Mouse (Mus musculus) erythroid progenitor cell, adult 5-6 weeks (primary cell): ENCODE data around the gene Mrps27. TPM values are rescaled to one million over a fixed set of nuclear protein-coding genes. Genes with fewer than 3 reads are reported as not detected.

Experiments
- ATAC-seq: replicated peaks from 2 replicates; pipeline ENCODE4 v1.8.0; 2016; ENCODE audit warnings: moderate number of reproducible peaks, mild to moderate bottlenecking, moderate TSS enrichment, inconsistent platforms; ENCODE audit not compliant: poor library complexity, low FRiP score, severe bottlenecking
- total RNA-seq, 2 experiments: library from RNA; stranded (forward) in 1 of 2; stranded (reverse) in 1 of 2; fragments of 150-400 nt in 1 of 2; fragments of 186-747, 209-891 nt in 1 of 2; gene quantifications; 2 replicates each; pipeline versions ENCODE4 v1.2.3 to v1.2.4; 2015 to 2017; ENCODE audit warnings: low replicate concordance in 2 of 2

The Mrps27 gene
- total RNA-seq, 2 experiments from 2014 or later = 1.7 TPM; not detected in 1

- ATAC-seq = no peak
These were observed 79.0 kb downstream of the Mrps27 start for GRCm38 (mm10) chr13:99423581-99423980.

GRCm38 (mm10) chr13:99433068-99434008, 88.8 kb downstream of the Mrps27 start:
- no peak for ATAC-seq

GRCm38 (mm10) chr13:99434494-99434893, 89.9 kb downstream of the Mrps27 start:
- ATAC-seq = no peak

GRCm38 (mm10) chr13:99437051-99437450, 92.5 kb downstream of the Mrps27 start:
- no peak for ATAC-seq

GRCm38 (mm10) chr13:99439357-99439756, 94.8 kb downstream of the Mrps27 start:
- ATAC-seq = no peak

GRCm38 (mm10) chr13:99440228-99440627, 95.6 kb downstream of the Mrps27 start:
- no peak for ATAC-seq

GRCm38 (mm10) chr13:99441700-99442433, 97.3 kb downstream of the Mrps27 start:
- no peak for ATAC-seq

- ATAC-seq = no peak
These were observed 98.1 kb downstream of the Mrps27 start for GRCm38 (mm10) chr13:99442434-99443249.

- no peak for ATAC-seq
These were observed 99.0 kb downstream of the Mrps27 start for GRCm38 (mm10) chr13:99443484-99444175.

- ATAC-seq = no peak
These were observed 99.9 kb downstream of the Mrps27 start for GRCm38 (mm10) chr13:99444431-99444871.

- ATAC-seq = no peak
These were observed 100.3 kb downstream of the Mrps27 start for GRCm38 (mm10) chr13:99444880-99445279.

- ATAC-seq = no peak
These were observed 102.4 kb downstream of the Mrps27 start for GRCm38 (mm10) chr13:99447002-99447401.

- no peak for ATAC-seq
These were observed 103.0 kb downstream of the Mrps27 start for GRCm38 (mm10) chr13:99447403-99448199.

- no peak for ATAC-seq
These were observed 103.7 kb downstream of the Mrps27 start for GRCm38 (mm10) chr13:99448278-99448677.

GRCm38 (mm10) chr13:99449547-99449946, 105.0 kb downstream of the Mrps27 start:
- ATAC-seq = no peak

- no peak for ATAC-seq
These were observed 106.2 kb downstream of the Mrps27 start for GRCm38 (mm10) chr13:99450766-99451165.

GRCm38 (mm10) chr13:99451276-99451675, 106.7 kb downstream of the Mrps27 start:
- no peak for ATAC-seq

GRCm38 (mm10) chr13:99452444-99452843, 107.9 kb downstream of the Mrps27 start:
- no peak for ATAC-seq

GRCm38 (mm10) chr13:99454977-99455376, 110.4 kb downstream of the Mrps27 start:
- ATAC-seq = no peak
